Comparison of ENCODE assay signal across 24 mouse cellular contexts in genomic region chr5:135677251-135677650, GRCm38 (mm10). TPM values are rescaled to one million over a fixed set of nuclear protein-coding genes. Genes with fewer than 3 reads are reported as not detected.
DNase-seq lines count a peak whose midpoint lies in the region; ATAC-seq lines count a peak whose summit lies in the region.
"Had no signal": no experiment of that assay in that cellular context is flagged by ENCODE, and none has a peak within 500 bp of the region (broad histone marks: within the 10 kb centered on the region; RNA-seq: fewer than 3 reads in every experiment).

No protein-coding gene starts in this region.

- H3K27me3 ChIP-seq in hindbrain, embryonic 11.5 days (ENCODE audit: control insufficient read depth, insufficient read depth, low read length) = no peaks in the 10 kb centered on the region
- H3K27me3 ChIP-seq: forebrain, embryonic 13.5 days; hindbrain, embryonic 12.5 days; hindbrain, embryonic 15.5 days had no signal

- H3K4me2 ChIP-seq in hindbrain, embryonic 11.5 days (replicated peaks; ENCODE audit: low read depth, low read length) = no peak overlapping the region
- H3K4me2 ChIP-seq: forebrain, embryonic 13.5 days; heart, embryonic 12.5 days; heart, embryonic 15.5 days; hindbrain, embryonic 12.5 days; hindbrain, embryonic 15.5 days had no signal

- peak; percentile 55 for DNase-seq in MEL-GATA-1-ER (ENCODE audit: extremely low read depth, low read depth)
- no peak for DNase-seq in hindbrain, embryonic 11.5 days (ENCODE audit: low spot score)
- DNase-seq in embryo, embryonic 10 days (ENCODE audit: low spot score) = no peak
- no peak for DNase-seq in adrenal gland, adult 8-10 months
- DNase-seq: adrenal gland, postnatal 10 days; adrenal gland, postnatal 36 days; cerebellum, adult 18-20 months; cerebellum, adult 9-11 months; cerebellum, postnatal 25 days; gastrocnemius, adult 2 months; gastrocnemius, postnatal 14 days; heart, adult 18-20 months; heart, postnatal 10 days; heart, postnatal 36 days had no signal

- no peak overlapping the region for H3K27ac ChIP-seq in hindbrain, embryonic 11.5 days (ENCODE audit: low read depth, low read length)
- H3K27ac ChIP-seq: forebrain, embryonic 10.5 days; forebrain, embryonic 13.5 days; gastrocnemius, adult 2 months; heart, embryonic 15.5 days; hindbrain, embryonic 12.5 days; hindbrain, embryonic 15.5 days had no signal

- peak; percentile 76 to 84 for ATAC-seq in hematopoietic stem cell, adult 5-6 weeks (replicated peaks in 1 of 2; ENCODE audit: insufficient read depth in 1 of 2, low FRiP score in 2 of 2, low TSS enrichment in 1 of 2, low read depth in 1 of 2, poor library complexity in 2 of 2, severe bottlenecking in 2 of 2)
- ATAC-seq in monocyte, adult 5-6 weeks (replicated peaks; ENCODE audit: insufficient number of reproducible peaks, low FRiP score, low TSS enrichment, poor library complexity, severe bottlenecking) = peak; percentile 69; the same call in 1 of the 2 replicates
- no peak for ATAC-seq in hindbrain, embryonic 11.5 days (ENCODE audit: low FRiP score)
- ATAC-seq: forebrain, embryonic 13.5 days; forebrain, embryonic 16.5 days; intestine, postnatal 0 days had no signal

- no peak overlapping the region for H3K4me3 ChIP-seq in hindbrain, embryonic 11.5 days (ENCODE audit: low read depth, low read length)
- H3K4me3 ChIP-seq: forebrain, embryonic 10.5 days; forebrain, embryonic 13.5 days; gastrocnemius, adult 2 months; heart, embryonic 12.5 days; heart, embryonic 15.5 days; hindbrain, embryonic 12.5 days; hindbrain, embryonic 15.5 days had no signal

- H3K9ac ChIP-seq in hindbrain, embryonic 11.5 days (ENCODE audit: low read depth, low read length) = no peak overlapping the region
- H3K9ac ChIP-seq: forebrain, embryonic 13.5 days; heart, embryonic 12.5 days; heart, embryonic 15.5 days; hindbrain, embryonic 12.5 days; hindbrain, embryonic 15.5 days had no signal

- peaks cover 8% of the 10 kb centered on the region; the same call in 1 of the 2 replicates for H3K4me1 ChIP-seq in hindbrain, embryonic 11.5 days (replicated peaks; ENCODE audit: control insufficient read depth, insufficient read depth, low read length)

- WGBS in hindbrain, embryonic 11.5 days = 93% methylated on average over 2 of the region's 2 CpGs

- no peaks in the 10 kb centered on the region for H3K36me3 ChIP-seq in hindbrain, embryonic 11.5 days (ENCODE audit: control insufficient read depth, insufficient read depth, low read length)
- H3K36me3 ChIP-seq: forebrain, embryonic 10.5 days; heart, embryonic 12.5 days; heart, embryonic 15.5 days; hindbrain, embryonic 12.5 days; hindbrain, embryonic 15.5 days had no signal

- H3K9me3 ChIP-seq in hindbrain, embryonic 11.5 days (ENCODE audit: control insufficient read depth, low read length) = no peaks in the 10 kb centered on the region
- H3K9me3 ChIP-seq: forebrain, embryonic 13.5 days; heart, embryonic 12.5 days; heart, embryonic 15.5 days; hindbrain, embryonic 12.5 days; hindbrain, embryonic 15.5 days had no signal

RNA-seq across cellular contexts. Expression of gene Por, which starts 7.4 kb away (rescaled TPM):
- 75.9 and 96.4 TPM in 2 replicates for total RNA-seq in hematopoietic stem cell, adult 5-6 weeks (2017)
- 51.2 to 59.0 TPM (median 57.1 TPM) in 3 replicates for total RNA-seq in monocyte, adult 5-6 weeks (2017)
- polyA plus RNA-seq in hindbrain, embryonic 11.5 days (2014; fragmentation: Nextera tagmentation; extraction: Ambion mirVana) = 63.0 and 73.1 TPM in 2 replicates
- total RNA-seq in adrenal gland, adult 8-10 months (2022) = 100 to 1,000 TPM; 229 to 400 (median 271) TPM

RNA-seq across cellular contexts. Expression of gene Rhbdd2, which starts 44.8 kb away (rescaled TPM):
- total RNA-seq in hematopoietic stem cell, adult 5-6 weeks (2017) = 13.4 and 21.0 TPM in 2 replicates
- total RNA-seq in monocyte, adult 5-6 weeks (2017) = 2.1 to 6.4 TPM (median 3.2 TPM) in 3 replicates
- polyA plus RNA-seq in hindbrain, embryonic 11.5 days (2014; fragmentation: Nextera tagmentation; extraction: Ambion mirVana) = 53.4 and 64.3 TPM in 2 replicates
- total RNA-seq in adrenal gland, adult 8-10 months (2022) = 10 to 100 TPM; 46.0 to 64.8 (median 57.1) TPM
